8 mouse cellular contexts compared by ENCODE assay signal in genomic region chr6:90736691-90737245, GRCm38 (mm10).
A peak's percentile ranks its signal among the peaks of the same experiment; 100 is the strongest.
DNase-seq lines count a peak whose midpoint lies in the region; ATAC-seq and TF ChIP-seq lines count a peak whose summit lies in the region.

No protein-coding gene starts in this region.

- peak overlapping the region; percentile 93 for H3K4me2 ChIP-seq in embryonic facial prominence, embryonic 13.5 days
- H3K4me2 ChIP-seq in heart, embryonic 12.5 days = peak overlapping the region; percentile 89
- H3K4me2 ChIP-seq in kidney, postnatal 0 days (ENCODE audit: low read length) = peak overlapping the region; percentile 92
- peak overlapping the region; percentile 96 for H3K4me2 ChIP-seq in lung, postnatal 0 days (replicated peaks; ENCODE audit: low read depth, low read length)

- no peaks in the 10 kb centered on the region for H3K36me3 ChIP-seq in embryonic facial prominence, embryonic 13.5 days
- H3K36me3 ChIP-seq in heart, embryonic 12.5 days = no peaks in the 10 kb centered on the region
- no peaks in the 10 kb centered on the region for H3K36me3 ChIP-seq in kidney, postnatal 0 days (ENCODE audit: insufficient read depth, low read length)
- H3K36me3 ChIP-seq in lung, postnatal 0 days (ENCODE audit: insufficient read depth, low read length) = no peaks in the 10 kb centered on the region

- peaks cover 16% of the 10 kb centered on the region for H3K4me1 ChIP-seq in embryonic facial prominence, embryonic 13.5 days
- peaks cover 49% of the 10 kb centered on the region for H3K4me1 ChIP-seq in heart, embryonic 12.5 days (replicated peaks)
- H3K4me1 ChIP-seq in kidney, postnatal 0 days (replicated peaks; ENCODE audit: insufficient read depth, low read length) = no peaks in the 10 kb centered on the region; the same call in 1 of the 2 replicates
- H3K4me1 ChIP-seq in lung, postnatal 0 days (ENCODE audit: insufficient read depth, low read depth, low read length) = peaks cover 13% of the 10 kb centered on the region; the same call in 1 of the 2 replicates

- peaks cover 13% of the 10 kb centered on the region for H3K27me3 ChIP-seq in embryonic facial prominence, embryonic 13.5 days
- no peaks in the 10 kb centered on the region for H3K27me3 ChIP-seq in heart, embryonic 12.5 days (replicated peaks)
- no peaks in the 10 kb centered on the region for H3K27me3 ChIP-seq in kidney, postnatal 0 days (ENCODE audit: insufficient read depth, low read length)
- H3K27me3 ChIP-seq in lung, postnatal 0 days (replicated peaks; ENCODE audit: insufficient read depth, low read length) = no peaks in the 10 kb centered on the region

- H3K4me3 ChIP-seq in embryonic facial prominence, embryonic 13.5 days = peak overlapping the region; percentile 83
- H3K4me3 ChIP-seq in heart, embryonic 12.5 days = peak overlapping the region; percentile 88
- H3K4me3 ChIP-seq in kidney, postnatal 0 days (replicated peaks; ENCODE audit: low read depth, low read length) = peak overlapping the region; percentile 85
- H3K4me3 ChIP-seq in lung, postnatal 0 days (ENCODE audit: low read depth, low read length) = peak overlapping the region; percentile 80

- peak overlapping the region; percentile 79 for H3K9ac ChIP-seq in embryonic facial prominence, embryonic 13.5 days
- peak overlapping the region; percentile 94 for H3K9ac ChIP-seq in heart, embryonic 12.5 days
- peak overlapping the region; percentile 81 for H3K9ac ChIP-seq in kidney, postnatal 0 days (ENCODE audit: low read depth, low read length)
- peak overlapping the region; percentile 76 for H3K9ac ChIP-seq in lung, postnatal 0 days (replicated peaks; ENCODE audit: low read depth)

- DNase-seq in B cell, adult 2 months = peak; percentile 37 to 43
- DNase-seq in adrenal gland, adult 8-10 months = peak; percentile 59
- no peak for DNase-seq in kidney, postnatal 0 days (ENCODE audit: low spot score)
- peak; percentile 52 for DNase-seq in lung, postnatal 0 days (ENCODE audit: low spot score)
- DNase-seq in ovary, postnatal 36 days (ENCODE audit: low spot score) = peak; percentile 70
- peak; percentile 56 to 66 for DNase-seq in urinary bladder, postnatal 4 days (ENCODE audit: low spot score in 2 of 2)

- TF ChIP-seq EP300 in lung, postnatal 0 days (IDR thresholded peaks at IDR 0.05) = no peak

- ATAC-seq in embryonic facial prominence, embryonic 13.5 days (ENCODE audit: insufficient number of reproducible peaks, insufficient read depth, low FRiP score, low TSS enrichment, low read depth) = peak; percentile 50; the same call in 1 of the 2 replicates
- peak; percentile 75 for ATAC-seq in heart, embryonic 12.5 days (ENCODE audit: insufficient number of reproducible peaks, low FRiP score)
- ATAC-seq in kidney, postnatal 0 days (replicated peaks; ENCODE audit: low FRiP score, low read depth) = peak; percentile 45
- ATAC-seq in lung, postnatal 0 days = peak; percentile 54

- under 1% methylated on average over 46 of the region's 52 CpGs for WGBS in embryonic facial prominence, embryonic 13.5 days
- under 1% methylated on average over 48 of the region's 52 CpGs for WGBS in heart, embryonic 12.5 days
- under 1% methylated on average over 44 of the region's 52 CpGs for WGBS in kidney, postnatal 0 days
- WGBS in lung, postnatal 0 days = under 1% methylated on average over 35 of the region's 52 CpGs

- H3K9me3 ChIP-seq in embryonic facial prominence, embryonic 13.5 days = no peaks in the 10 kb centered on the region
- no peaks in the 10 kb centered on the region for H3K9me3 ChIP-seq in heart, embryonic 12.5 days (replicated peaks)
- H3K9me3 ChIP-seq in kidney, postnatal 0 days (replicated peaks; ENCODE audit: low read length) = no peaks in the 10 kb centered on the region
- H3K9me3 ChIP-seq in lung, postnatal 0 days (ENCODE audit: low read length) = no peaks in the 10 kb centered on the region

- TF ChIP-seq CTCF in kidney, postnatal 0 days (IDR thresholded peaks at IDR 0.05; ENCODE audit: low read depth) = no peak
- TF ChIP-seq CTCF in lung, postnatal 0 days (IDR thresholded peaks at IDR 0.05) = no peak

- H3K27ac ChIP-seq in embryonic facial prominence, embryonic 13.5 days = no peak overlapping the region
- peak overlapping the region; percentile 67 for H3K27ac ChIP-seq in heart, embryonic 12.5 days (ENCODE audit: poor library complexity, severe bottlenecking)
- H3K27ac ChIP-seq in kidney, postnatal 0 days = peak overlapping the region; percentile 85
- H3K27ac ChIP-seq in lung, postnatal 0 days (ENCODE audit: low read length) = peak overlapping the region; percentile 81
